Mouse (Mus musculus) cerebellum, adult 2 months (tissue): ENCODE data around the gene Bcs1l. TPM values are rescaled to one million over a fixed set of nuclear protein-coding genes. Genes with fewer than 3 reads are reported as not detected.

Experiments used
- DNase-seq, 2 experiments: peaks; one replicate each; pipeline ENCODE4 v3.0.0; 2021
- H3K27ac ChIP-seq: fragments of 200-500 bp; 2 replicates; pipeline ENCODE4 v1.5.1; 2012; ENCODE audit warnings: low read length, control low read depth, inconsistent platforms; ENCODE audit not compliant: insufficient read depth
- H3K27me3 ChIP-seq: fragments of 200-500 bp; 2 replicates; pipeline ENCODE4 v1.6.1; 2012; ENCODE audit warnings: inconsistent platforms, mild to moderate bottlenecking, low read length, moderate library complexity; ENCODE audit not compliant: control insufficient read depth, insufficient read depth
- H3K4me1 ChIP-seq: fragments of 200-500 bp; 2 replicates; pipeline ENCODE4 v1.6.1; 2011; ENCODE audit warnings: low read length; ENCODE audit not compliant: control insufficient read depth, insufficient read depth
- H3K4me3 ChIP-seq: fragments of 200-500 bp; replicated peaks from 2 replicates; pipeline ENCODE3; 2011; ENCODE audit warnings: mild to moderate bottlenecking, low read depth, low read length, control low read depth; ENCODE audit not compliant: insufficient read depth
- CTCF ChIP-seq: fragments of 200-500 bp; IDR thresholded peaks from 2 replicates; pipeline ENCODE4 v1.5.1; 2011; ENCODE audit warnings: low read depth, mild to moderate bottlenecking, control low read depth, low read length, moderate library complexity, borderline replicate concordance; ENCODE audit not compliant: insufficient read depth
- POLR2A ChIP-seq: fragments of 200-500 bp; IDR thresholded peaks from 2 replicates; pipeline ENCODE4 v1.6.1; 2011; ENCODE audit warnings: low read length, control low read depth, borderline replicate concordance; ENCODE audit not compliant: insufficient read depth
- WGBS: fragments of 180-500 bp; shearing (Covaris S2); methylation state at CpG from one replicate; pipeline ENCODE4 v1.1.7; 2018; 5-methylcytosine and 5-hydroxymethylcytosine counted together
- polyA plus RNA-seq: library from polyadenylated mRNA; depleted of rRNA; stranded (reverse); fragments of >200 nt; gene quantifications from 2 replicates; pipeline ENCODE4 v1.2.3, GENCODE M21; 2012

Bcs1l gene
- polyA plus RNA-seq, 1 experiment: 28.9 TPM

GRCm38 (mm10) chr1:74584616-74585398 lies 3.3 kb upstream of the Bcs1l start:
- DNase-seq: peak in 1 of 2 experiments; percentile 21
- TF ChIP-seq POLR2A: no peak
- no peak for TF ChIP-seq CTCF
- Histone ChIP-seq H3K4me1 (peaks cover 3% of the 10 kb centered on the region; the same call in 1 of the 2 replicates), H3K27ac (no peak overlapping the region), H3K4me3 (no peak overlapping the region), H3K27me3 (no peaks in the 10 kb centered on the region)
- WGBS: 65% methylated on average over 3 of the region's 3 CpGs

GRCm38 (mm10) chr1:74587233-74587772 lies 786 bp upstream of the Bcs1l start:
- H3K27me3 ChIP-seq: no peaks in the 10 kb centered on the region
- WGBS: 1% methylated on average over 24 of the region's 24 CpGs
- no peak for TF ChIP-seq CTCF
- no peak for TF ChIP-seq POLR2A
- peak overlapping the region; percentile 90 for H3K4me3 ChIP-seq
- no peak for DNase-seq
- peaks cover 3% of the 10 kb centered on the region; the same call in 1 of the 2 replicates for H3K4me1 ChIP-seq
- H3K27ac ChIP-seq: peak overlapping the region; percentile 57

- no peak for DNase-seq
- Histone ChIP-seq H3K4me3 (no peak overlapping the region), H3K27me3 (no peaks in the 10 kb centered on the region), H3K4me1 (no peaks in the 10 kb centered on the region), H3K27ac (no peak overlapping the region)
- 89% methylated on average over 8 of the region's 8 CpGs for WGBS
- no peak for TF ChIP-seq CTCF
- TF ChIP-seq POLR2A: no peak
Measured at GRCm38 (mm10) chr1:74594434-74594833, 6.3 kb downstream of the Bcs1l start.

- no peak for DNase-seq
- Histone ChIP-seq H3K4me3 (peak overlapping the region; percentile 86), H3K27ac (no peak overlapping the region), H3K4me1 (peaks cover 3% of the 10 kb centered on the region; the same call in 1 of the 2 replicates), H3K27me3 (no peaks in the 10 kb centered on the region)
- TF ChIP-seq POLR2A: no peak
- TF ChIP-seq CTCF: no peak
- WGBS: 7% methylated on average over 26 of the region's 26 CpGs
Measured at GRCm38 (mm10) chr1:74600501-74601266, 12.6 kb downstream of the Bcs1l start.

- H3K4me3 ChIP-seq: peak within 1 kb of the TSS; percentile 86
- WGBS: 6% methylated on average over 25 of the region's 25 CpGs
- peaks cover 3% of the 10 kb centered on the region; the same call in 1 of the 2 replicates for H3K4me1 ChIP-seq
- DNase-seq: peak; percentile 83 to 85
- H3K27me3 ChIP-seq: no peaks in the 10 kb centered on the region
- TF ChIP-seq CTCF: no peak
- peak; percentile 97 for TF ChIP-seq POLR2A
- no peak within 1 kb of the TSS for H3K27ac ChIP-seq
Measured at GRCm38 (mm10) chr1:74601267-74601962, 13.3 kb downstream of the Bcs1l start, which contains the start of the genes Rnf25 and Stk36. Rnf25 (minus strand) TSS chr1:74601397. Stk36 (plus strand) TSS chr1:74601445.

GRCm38 (mm10) chr1:74624183-74624582 lies 36.1 kb downstream of the Bcs1l start:
- no peaks in the 10 kb centered on the region for H3K27me3 ChIP-seq
- no peaks in the 10 kb centered on the region; the same call in 1 of the 2 replicates for H3K4me1 ChIP-seq
- no peak for TF ChIP-seq CTCF
- TF ChIP-seq POLR2A: no peak
- H3K4me3 ChIP-seq: no peak overlapping the region
- 97% methylated on average over 1 of the region's 1 CpGs for WGBS
- DNase-seq: no peak
- H3K27ac ChIP-seq: no peak overlapping the region

- 87% methylated on average over 4 of the region's 4 CpGs for WGBS
- no peak overlapping the region for H3K27ac ChIP-seq
- no peak for TF ChIP-seq POLR2A
- H3K4me1 ChIP-seq: no peaks in the 10 kb centered on the region; the same call in 1 of the 2 replicates
- H3K4me3 ChIP-seq: no peak overlapping the region
- no peaks in the 10 kb centered on the region for H3K27me3 ChIP-seq
- DNase-seq: no peak
Measured at GRCm38 (mm10) chr1:74626076-74626475, 38.0 kb downstream of the Bcs1l start.
